Mouse (Mus musculus) thymus, postnatal 0 days (tissue): ENCODE measurements around the gene Upk2. TPM values are rescaled to one million over a fixed set of nuclear protein-coding genes. Genes with fewer than 3 reads are reported as not detected.

Source experiments
- DNase-seq: peaks from one replicate; pipeline ENCODE4 v3.0.0-alpha.2; 2015; ENCODE audit warnings: low spot score
- polyA plus RNA-seq: library from polyadenylated mRNA; unstranded; fragments of >200 nt; fragmentation: Nextera tagmentation; extraction: Ambion mirVana; gene quantifications from 2 replicates; pipeline ENCODE4 v1.2.1, GENCODE M21; 2015

Upk2 gene
- 0.69 and 1.5 TPM in 2 replicates for polyA plus RNA-seq

DNA sequence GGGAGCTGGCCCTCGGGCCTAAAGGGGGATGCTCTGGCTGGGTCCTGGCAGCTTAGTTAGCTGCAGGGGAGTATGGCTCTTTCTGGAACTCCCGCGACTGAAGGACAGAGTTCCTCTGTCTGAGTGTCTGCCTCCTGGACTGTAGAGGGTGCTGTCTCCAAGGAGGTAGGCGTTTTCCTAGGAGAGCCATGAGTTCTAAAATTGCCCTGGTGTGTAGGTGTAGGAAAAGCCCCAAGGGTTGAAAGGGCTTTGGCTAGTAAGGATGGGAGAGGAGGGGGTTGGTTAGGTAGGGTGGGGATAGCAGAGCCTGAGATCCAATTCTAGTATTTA is at the start of gene Upk2:
Gene Upk2 (minus strand): TSS at position 86 of the 330 bp plus-strand sequence.
- no peak for DNase-seq

DNA sequence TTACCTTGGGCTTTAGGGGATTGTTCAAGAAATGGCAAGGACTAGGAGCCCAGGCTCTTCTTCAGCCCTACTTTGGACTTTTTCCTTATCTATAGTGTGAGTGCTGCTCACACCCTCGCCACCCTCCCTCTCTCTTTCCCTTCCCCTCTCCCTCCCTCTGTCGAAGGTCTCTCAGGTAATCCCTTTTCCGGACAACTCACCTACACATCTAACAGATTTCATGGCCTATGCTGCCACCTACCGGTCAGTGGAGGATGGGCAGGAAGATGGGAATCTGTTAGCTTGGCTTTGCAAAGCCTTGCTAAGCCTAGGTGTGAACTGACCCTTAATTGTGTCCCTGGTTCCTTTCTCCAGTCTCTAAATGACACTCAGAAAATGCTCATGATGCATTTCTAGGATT is 47.2 kb upstream of the Upk2 start:
- DNase-seq = peak; percentile 86

DNA sequence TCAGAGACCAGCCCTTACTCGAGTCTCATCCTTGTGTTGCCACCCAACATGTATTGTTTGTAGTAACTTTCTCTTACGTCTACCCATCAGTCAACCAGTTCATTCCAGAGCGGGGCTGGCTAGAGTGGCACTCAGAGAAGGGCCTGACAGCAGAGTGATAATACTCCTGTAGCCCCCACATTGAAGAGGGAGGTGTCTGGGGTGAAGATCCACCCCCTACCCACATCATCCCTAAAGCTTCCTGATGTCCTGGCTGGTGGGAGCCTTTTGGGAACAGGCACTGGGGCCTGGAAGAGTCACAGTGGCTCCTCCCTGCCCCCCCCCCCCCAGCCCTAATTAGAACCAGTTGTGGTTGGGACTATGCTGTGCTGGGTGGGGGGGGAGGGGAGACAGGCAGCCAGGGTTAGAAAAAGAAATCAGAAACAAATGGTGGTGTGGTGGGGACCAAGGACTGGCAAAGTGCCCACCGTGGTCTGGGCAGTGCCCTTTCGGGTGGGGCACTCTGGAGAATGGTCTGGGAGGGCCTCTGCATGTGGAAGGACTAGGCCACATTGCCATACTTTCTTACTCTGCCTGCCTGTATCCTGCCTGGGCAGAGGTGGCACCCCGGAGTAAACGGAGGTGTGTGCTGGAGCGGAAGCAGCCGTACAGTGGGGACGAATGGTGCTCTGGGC is 46.6 kb upstream of the Upk2 start:
- no peak for DNase-seq

DNA sequence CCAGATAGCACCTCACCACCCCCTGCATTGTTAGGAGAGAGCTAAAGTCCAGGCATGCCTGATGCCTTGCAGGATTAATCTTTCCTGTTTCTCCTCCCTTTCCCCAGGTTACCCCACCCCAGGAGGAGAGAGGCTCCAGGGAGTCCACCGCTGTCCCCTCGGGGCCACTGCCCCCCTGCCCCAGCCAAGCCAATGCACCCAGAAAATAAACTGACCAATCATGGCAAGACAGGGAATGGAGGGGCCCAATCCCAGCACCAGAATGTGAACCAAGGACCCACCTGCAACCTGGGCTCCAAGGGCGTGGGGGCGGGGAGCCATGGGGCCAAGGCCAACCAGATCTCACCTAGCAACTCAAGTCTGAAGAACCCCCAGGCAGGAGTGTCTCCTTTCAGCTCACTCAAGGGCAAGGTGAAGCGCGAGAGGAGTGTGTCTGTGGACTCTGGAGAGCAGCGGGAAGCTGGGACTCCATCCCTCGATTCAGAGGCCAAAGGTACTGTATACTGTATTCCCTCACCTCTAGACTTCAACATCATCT is 45.9 kb upstream of the Upk2 start:
- DNase-seq = no peak

DNA sequence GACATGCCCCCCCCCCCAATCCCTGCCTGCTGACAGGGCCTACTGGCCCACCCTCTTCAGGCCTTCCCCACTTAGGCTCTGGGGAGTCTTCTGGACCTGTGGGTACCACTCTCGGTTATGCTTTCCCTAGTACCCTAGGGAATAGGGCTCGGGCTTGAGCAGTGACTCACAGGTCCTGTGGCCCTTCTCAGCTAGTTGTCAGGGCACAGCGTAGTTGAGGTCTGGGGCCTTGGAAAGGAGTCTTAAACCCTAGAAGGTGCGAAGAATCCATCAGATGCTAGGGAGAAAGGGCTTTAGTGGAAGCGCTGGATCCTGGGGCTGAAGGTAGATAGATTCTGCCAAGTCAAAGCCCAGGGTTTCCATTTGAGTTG is 45.4 kb upstream of the Upk2 start:
- no peak for DNase-seq

DNA sequence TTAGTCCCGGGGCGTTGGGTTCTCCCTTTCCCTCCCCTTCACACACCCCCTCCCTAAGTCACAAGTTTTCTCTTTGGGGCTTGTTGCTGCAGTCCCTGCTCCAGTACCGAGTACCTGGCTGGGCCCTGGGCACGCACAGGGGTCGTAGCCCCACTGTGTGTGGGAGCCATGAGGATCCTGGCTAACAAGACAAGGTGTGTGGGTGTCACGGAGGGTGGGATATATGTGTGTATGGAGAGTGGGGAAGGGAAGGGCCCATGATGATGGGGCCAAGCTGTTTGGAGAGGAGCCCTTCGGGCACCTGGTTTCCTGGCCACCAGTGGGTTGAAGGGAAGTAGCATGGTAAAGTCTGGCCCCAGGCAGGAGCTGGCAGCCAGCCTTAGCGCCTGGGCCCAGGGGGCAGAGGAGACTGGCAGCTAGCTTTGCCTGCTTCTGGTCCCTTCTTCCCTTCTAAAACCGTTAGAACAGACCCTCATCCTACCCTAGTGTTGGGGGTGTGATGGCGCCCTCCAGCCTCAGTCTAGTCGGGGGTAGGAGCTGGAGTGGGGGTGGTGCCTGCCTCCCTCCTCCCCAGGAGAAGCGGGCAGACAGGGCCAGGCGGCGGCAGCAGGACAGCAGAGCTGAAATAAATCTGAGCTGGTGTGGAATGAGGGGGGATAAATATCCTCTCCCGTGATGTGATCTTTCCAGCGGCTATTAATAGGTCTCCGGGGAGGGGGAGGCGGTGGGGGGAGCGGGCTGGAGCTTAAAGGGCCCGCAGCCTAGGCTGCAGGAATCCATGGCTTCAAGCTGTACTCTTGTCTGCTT is 44.8 kb upstream of the Upk2 start:
- no peak for DNase-seq

DNA sequence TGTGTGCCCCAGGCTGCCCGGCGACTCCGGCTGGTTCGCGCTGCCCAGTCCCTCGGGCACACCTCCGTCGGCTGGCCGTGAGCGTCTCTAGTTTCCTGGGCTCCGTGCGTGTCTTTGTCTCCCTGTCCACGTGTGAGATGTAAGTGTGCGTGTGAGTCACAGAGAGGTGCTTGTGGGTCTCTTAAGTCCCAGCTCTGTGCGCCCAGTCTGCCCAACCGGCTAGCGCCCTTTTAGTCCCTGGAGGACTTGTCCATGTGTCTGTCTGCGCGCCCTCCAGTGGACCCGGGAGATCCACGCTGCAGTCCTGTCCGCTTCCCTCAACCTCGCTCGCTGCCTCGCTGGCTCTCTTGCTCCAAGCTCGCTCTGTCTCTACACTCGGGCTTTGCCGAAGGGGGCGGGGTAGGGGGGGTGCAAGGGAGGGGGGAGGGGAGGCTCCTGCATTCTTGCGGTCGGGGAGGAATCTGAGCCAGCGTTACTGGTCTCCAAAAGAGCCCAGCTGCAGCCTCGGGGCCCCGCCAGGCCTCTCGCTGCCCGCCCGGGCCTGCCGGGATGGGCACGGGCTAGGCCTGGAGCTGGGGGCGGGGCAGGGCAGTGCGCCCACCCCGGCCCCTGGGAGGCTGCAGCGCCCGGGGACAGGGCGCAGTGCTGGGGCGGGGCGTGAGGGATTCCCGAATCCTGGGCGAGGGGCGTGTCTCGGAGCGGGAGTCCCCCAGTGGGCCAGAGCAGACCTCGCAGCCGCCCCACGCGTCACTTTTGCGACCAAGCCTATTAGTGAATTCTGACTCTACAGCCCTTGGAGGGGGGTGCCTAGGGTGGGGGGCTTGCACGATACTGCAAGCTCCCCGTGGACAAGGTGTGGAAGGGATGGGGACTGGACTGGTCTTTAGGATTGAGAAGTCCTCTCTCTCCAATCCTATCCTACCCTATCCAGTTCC is 43.9 kb upstream of the Upk2 start:
- DNase-seq = peak; percentile 40

DNA sequence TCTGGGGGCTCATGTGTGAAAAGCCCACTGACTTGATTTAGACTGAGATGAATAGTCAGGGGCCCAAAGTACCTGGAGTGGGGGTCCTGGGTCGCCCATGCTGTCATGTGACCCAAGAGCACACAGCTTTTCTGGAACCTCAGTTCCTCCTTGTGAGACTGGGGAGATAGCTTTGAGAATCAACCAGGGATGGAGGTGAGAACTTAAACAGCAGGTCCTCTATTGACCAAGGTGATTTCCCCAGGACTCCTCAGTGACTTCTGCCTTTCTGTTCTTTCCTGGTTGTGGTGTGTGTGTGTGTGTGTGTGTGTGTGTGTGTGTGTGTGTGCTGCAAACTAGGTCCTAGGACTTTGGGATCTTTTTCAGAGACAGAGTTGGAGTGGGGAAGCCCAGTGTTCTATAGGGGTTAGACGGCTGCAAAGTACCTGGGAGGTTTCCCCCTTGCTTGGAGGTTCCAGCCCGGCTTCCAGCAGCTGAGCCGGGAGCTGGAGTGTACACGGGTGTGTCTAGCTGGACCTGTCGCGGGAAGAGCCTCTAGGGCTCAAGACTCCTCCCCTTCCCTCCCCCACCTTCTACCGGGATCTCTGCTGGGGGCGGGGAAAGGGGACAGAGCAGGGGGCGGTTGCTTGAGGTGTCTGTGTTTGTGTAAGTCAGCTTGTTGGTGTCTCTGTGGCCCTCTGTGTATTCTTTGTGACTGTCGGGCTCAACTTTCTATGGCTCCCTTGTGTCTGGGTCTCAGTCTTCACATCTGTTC is 43.0 kb upstream of the Upk2 start:
- DNase-seq = peak; percentile 45

DNA sequence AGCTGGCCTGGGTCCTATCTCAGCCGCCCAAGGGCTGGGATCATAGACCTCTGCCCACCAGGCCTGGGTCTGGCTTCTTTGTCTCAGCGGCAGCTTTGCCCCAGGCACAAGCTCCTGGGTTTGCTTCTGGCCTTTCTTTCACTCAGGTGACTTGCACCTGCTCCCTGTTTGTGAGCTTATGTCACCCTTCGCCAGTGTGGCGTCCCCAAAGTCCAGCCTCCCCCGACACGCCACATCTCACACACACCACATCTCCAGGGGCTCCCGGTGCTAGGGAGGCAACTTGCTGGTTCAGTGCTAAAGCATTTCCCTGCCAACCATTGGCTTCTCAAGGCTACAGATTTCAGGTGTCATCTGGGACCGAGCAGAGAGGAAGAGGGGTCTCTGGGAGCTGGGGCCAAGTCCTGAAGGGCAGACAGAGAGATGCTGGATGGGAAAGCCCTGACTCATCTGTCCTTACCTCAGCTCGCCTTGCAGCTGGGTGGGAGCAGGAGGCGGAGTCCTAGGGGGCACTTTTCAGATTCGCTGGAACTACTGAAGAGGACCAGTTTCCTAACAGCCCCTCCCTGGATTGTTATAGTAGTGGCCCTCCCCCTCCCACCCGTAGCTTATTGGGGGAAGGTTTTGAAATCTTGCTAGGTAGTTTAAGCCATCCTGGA is 42.2 kb upstream of the Upk2 start:
- DNase-seq = no peak

DNA sequence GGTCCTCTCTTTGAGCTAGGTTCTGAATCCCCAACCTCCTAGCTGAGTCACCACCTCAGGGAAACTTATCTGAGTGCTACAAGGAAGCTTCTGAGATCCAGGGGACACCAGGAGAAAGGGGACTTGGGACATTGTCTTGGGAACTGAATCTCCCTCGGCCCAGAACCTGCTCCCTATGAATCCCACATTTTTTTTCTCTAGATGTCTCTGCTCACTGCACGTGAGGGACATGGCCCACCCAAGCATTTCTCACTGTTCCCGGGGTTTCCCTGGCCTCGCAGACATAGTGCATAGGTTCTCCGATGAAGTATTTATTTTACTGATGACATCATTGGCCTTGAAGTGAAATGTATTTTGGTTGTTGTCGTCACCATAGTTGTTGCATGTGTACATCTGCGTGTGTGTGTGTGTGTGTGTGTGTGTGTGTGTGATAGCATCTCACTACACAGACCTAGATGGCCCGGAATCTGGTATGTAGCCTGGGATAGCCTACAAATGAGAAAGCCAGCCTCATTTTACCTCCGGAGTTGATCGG is 41.1 kb upstream of the Upk2 start:
- no peak for DNase-seq

DNA sequence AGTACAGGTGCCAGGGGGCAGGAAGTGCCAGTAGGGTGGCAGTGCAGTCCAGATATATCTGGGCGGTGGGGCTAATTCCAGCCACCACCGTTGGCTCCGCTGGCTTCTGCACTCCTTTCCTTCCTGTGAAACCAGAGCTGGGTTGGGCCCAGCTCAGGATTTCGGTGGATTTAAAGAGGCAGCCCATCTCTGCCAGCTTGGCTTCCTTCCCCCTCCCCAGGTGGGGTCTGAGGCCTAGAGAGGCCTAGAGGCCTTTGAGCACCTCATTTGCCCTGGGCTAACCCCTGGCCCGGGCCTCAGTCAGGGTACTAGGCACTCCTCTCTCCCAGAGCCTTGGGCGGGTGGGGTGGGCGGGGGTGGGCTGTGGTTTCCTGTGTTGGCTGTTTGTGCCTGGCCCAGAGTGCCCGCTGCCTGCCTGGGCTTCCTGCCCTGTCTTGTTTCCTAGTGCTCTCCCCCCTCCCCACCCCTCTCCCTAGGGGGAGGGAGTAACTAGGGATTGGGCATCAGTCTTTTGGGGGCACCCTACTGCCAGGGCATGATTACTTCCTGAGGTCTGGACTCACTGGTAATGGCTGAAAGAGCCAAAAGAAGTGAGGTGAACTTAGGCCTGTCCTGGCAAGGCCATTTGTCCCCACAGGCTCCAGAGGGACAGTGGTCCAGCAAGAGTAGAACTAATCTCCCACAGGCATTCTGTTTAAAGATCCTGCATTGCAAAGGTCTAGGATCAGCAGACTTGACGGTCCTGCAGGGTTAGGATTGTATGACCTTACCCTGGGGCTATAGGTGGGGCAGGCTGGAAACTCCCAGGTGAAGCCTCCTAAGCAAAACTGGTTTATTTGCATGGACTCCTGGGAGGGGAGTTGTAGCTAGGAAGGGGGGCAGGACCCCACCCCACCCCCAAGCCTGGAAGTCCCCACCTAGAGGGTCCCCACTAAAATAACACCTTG is 40.4 kb upstream of the Upk2 start:
- DNase-seq = peak; percentile 46

DNA sequence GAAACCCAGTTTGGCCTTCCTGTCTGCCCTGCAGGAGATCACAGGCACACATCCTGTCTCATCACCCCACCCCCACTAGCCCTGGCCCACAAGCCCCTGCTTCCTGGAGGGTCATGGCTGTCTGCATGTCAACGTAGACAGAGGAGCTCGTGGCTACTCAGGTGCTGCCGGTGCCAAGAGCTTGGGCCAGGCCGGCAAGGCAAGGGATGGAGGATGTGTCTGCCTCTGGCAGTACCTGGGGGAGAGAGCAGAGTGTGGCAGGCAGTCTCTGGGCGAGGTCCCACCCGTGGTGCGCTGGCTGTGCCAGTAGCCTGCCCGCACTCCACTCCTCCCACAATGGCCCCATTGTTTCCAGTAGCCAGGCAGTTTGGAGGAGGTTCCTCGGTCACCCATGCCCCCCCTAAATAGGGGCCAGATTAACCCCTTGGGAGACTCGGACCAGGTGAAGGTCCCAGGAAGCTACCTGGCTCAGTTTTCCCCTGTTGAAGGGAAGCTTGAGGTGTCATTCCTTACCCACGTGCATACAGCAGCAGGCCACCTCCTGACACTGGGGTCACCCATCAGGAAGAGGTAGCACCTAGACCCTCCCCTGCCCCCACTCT is 39.6 kb upstream of the Upk2 start:
- peak; percentile 65 for DNase-seq

DNA sequence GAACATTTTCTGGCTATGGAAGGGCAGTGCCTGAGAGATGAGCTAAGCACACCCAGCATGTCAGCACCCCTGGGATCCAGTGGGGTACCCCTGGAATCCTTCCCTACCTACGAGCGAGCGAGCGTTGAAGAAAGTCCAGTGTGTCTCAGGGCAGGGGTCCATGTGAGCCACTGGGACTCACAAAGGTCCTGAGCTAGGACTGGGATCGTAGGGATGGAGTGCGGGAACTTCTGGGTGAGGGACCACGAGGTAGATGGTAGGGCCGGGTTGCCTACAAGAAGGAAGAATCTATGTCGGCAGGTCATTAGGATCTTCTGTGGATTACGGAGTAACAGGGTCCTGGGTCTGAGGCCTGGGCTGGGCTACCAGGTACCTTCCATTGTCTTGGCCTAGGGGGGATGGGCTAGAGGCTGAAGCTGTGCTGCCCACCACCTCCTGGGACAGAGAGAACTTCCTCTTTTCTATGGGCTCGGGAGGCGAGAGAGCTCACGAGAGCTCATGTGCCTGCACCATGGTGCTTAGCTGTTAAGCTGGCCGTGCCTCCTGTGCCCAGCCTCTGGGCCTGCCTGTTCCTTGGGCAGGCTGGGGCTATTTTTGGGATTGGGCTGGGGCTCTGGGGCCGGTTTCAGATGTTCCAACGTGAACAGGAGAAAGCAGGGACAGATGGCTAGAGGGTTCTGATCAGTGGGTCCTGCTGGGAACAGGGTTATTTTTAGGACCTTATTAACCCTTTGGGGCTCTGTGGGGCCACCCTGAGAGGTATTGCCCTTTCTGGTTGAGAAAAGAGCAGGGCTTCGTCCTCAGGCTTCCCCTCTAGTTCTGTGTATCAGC is 38.1 kb upstream of the Upk2 start:
- no peak for DNase-seq

DNA sequence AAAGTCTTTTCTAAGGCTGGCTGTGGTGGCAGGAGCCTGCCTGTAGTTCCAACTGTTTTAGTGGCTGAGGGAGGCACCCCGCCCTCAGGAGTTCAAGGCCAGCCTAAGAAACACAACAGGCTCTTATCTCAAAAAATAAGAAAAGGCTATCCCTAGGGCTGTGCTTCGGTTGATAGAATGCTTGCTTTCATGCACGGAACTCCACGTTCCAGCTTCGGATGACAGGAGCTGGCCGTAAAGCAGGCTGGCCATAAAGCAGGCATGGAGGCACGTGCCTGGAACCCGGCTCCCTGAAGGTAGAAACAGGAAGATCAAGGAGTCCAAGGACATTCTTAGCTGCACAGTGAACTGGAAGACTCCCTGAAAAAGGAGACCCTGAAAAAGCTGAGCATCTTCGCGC is 36.6 kb upstream of the Upk2 start:
- DNase-seq = no peak

DNA sequence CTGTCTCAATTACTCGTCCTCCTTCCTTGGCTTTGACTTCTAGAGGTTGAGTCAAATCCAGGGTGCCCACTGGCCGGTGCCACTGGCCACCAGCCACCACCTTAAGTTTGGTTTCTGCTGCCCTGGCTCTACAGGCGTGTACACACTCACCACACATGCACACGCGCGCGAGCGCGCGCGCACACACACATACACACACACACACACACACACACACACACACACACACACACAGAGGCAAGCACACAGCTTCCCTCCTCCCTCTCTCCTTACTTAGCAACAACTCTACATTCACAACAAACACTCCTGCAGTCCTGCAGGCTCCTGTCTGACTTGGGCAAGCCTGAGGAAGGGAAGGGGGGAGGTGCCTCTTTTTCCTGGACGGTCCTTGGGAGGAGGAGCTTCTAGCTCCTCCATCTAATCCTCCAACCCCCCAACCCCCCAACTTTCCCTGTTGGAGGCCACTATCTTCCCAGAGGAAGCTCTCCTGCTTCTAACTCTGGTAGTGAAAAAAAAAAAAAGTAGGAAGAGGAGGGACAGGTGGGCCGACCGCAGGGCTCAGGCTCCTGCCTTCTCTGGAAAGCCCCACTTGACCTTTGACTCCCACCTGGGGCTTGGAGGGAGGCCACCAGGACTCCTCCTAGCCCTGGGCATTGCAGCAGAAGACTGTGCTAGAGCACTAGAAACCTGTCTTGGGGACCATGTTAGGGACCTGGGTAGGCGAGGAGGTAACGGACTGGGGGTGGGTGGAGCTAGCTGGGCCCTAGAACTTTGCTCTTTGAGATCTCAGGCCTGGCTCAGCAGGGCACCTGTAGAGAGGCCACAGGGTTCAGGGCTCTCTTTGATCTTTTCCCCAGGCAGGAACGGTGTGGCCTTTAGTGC is 35.6 kb upstream of the Upk2 start:
- DNase-seq = no peak

DNA sequence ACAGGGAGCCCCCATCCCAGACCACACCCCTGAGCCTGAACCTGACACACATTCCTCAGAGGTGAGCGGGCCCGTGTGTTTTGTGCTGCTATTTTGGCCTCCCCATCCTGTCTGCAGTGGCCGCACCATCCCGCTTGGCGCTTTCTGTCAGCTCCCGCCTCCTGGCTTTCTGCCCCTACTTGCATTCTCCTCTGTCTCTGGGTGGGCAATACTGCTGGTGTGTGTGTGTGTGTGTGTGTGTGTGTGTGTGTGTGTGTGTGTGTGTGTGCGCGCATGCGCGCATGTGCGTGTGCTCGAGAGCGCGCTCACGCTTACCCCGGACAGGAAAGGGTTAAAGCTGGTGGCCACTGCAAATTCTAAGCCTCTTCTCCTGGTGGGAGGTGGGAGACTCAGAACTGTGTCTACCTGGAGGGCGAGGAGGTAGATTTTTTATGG is 34.9 kb upstream of the Upk2 start:
- DNase-seq = no peak
